Mouse (Mus musculus) bone marrow macrophage, adult 2 months (primary cell): ENCODE data around the gene Hikeshi.

Experiments used
- CTCF ChIP-seq: IDR thresholded peaks from 2 replicates; pipeline ENCODE4 v1.5.1; 2012; ENCODE audit warnings: low read depth, mild to moderate bottlenecking, low read length, moderate library complexity
- POLR2A ChIP-seq: IDR thresholded peaks from 2 replicates; pipeline ENCODE4 v1.6.1; 2012; ENCODE audit warnings: mild to moderate bottlenecking, low read depth, low read length, borderline replicate concordance

DNA sequence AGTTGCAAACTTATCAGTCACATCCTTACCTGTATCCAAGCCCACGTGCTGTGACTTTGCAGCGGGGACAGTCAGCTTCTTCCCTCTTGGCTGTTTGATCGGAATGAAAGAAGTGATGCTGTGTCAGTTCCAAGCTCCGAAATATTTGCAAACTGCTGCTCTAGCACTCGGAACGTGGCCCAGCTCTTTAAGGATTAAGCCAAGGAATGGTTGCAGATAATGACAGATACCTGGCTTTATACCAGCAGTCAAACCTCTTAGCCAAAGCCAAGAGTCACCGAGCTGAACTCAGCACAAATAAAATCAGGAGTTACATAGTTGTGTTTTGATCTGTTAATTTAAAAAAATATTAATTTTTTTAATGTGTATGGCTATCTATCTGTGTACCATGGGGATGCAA lies 7.0 kb upstream of the Hikeshi start:
- TF ChIP-seq POLR2A (no peak), CTCF (no peak)
